Mouse (Mus musculus) bone marrow, adult 2 months (tissue): ENCODE data around the gene Sult1a1. TPM values are rescaled to one million over a fixed set of nuclear protein-coding genes. Genes with fewer than 3 reads are reported as not detected.
A peak's percentile ranks its signal among the peaks of the same experiment; 100 is the strongest.
"Not testable (repeated sequence)": the region's sequence is repeated elsewhere in the genome, so short reads cannot be mapped to it uniquely, and the experiment has no call there.

ENCODE experiments used
- H3K27ac ChIP-seq: fragments of 200-500 bp; 2 replicates; pipeline ENCODE4 v1.5.1; 2012; ENCODE audit warnings: low read depth, mild to moderate bottlenecking, control low read depth, inconsistent platforms, low read length; ENCODE audit not compliant: control insufficient read depth, poor library complexity, insufficient read depth
- H3K4me1 ChIP-seq: fragments of 200-500 bp; 2 replicates; pipeline ENCODE4 v1.6.1; 2011; ENCODE audit warnings: low read length; ENCODE audit not compliant: control insufficient read depth, insufficient read depth
- H3K4me3 ChIP-seq: fragments of 200-500 bp; replicated peaks from 2 replicates; pipeline ENCODE3; 2011; ENCODE audit warnings: mild to moderate bottlenecking, low read depth, low read length, control low read depth; ENCODE audit not compliant: control insufficient read depth
- CTCF ChIP-seq: fragments of 200-500 bp; IDR thresholded peaks from 2 replicates; pipeline ENCODE4 v1.5.1; 2011; ENCODE audit warnings: low read length, control low read depth; ENCODE audit not compliant: control insufficient read depth, insufficient read depth
- POLR2A ChIP-seq: fragments of 200-500 bp; IDR thresholded peaks from 2 replicates; pipeline ENCODE4 v1.6.1; 2011; ENCODE audit warnings: low read depth, mild to moderate bottlenecking, control low read depth, low read length, borderline replicate concordance; ENCODE audit not compliant: control insufficient read depth
- WGBS: fragments of 180-500 bp; shearing (Covaris S2); methylation state at CpG from one replicate; pipeline ENCODE4 v1.1.7; 2018; 5-methylcytosine and 5-hydroxymethylcytosine counted together
- polyA plus RNA-seq: library from polyadenylated mRNA; stranded (reverse); fragments of >200 nt; gene quantifications from 2 replicates; pipeline ENCODE4 v1.2.4, GENCODE M21; 2011; ENCODE audit warnings: low replicate concordance; ENCODE audit not compliant: missing spikeins, insufficient read depth, insufficient read length

Sult1a1 gene
- polyA plus RNA-seq, 1 experiment = 34.1 TPM

DNA sequence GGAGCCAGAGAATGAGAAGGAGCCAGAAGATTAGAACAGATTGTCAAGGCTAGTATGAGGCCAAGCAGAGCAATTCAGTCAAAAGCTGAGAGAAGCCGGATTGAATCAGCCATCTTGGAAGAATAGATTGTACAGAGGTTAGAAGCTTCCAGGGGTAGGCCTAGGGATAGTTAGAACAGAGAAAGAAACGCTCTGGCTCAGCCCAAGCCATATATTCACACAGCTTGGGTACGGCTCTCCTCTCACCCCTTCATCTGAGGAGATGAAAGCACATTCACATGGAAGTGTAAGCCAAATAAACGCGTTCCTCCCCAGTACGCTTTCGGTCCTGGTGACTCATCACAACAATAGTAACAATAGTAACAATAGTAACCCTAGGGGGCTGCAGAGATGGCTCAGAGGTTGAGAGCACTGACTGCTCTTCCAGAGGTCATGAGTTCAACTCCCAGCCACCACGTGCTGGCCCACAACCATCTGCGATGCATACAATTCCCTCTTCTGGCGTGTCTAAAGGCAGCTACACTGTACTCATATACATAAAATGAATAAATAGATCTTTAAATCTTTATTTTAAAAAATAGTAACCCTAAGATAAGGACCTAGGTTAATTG lies 18.3 kb upstream of the Sult1a1 start:
- Histone ChIP-seq H3K4me3 (no peak overlapping the region), H3K27ac (no peak overlapping the region), H3K4me1 (no peaks in the 10 kb centered on the region; the same call in 1 of the 2 replicates)
- no peak for TF ChIP-seq POLR2A
- WGBS = 74% methylated on average over 10 of the region's 10 CpGs

DNA sequence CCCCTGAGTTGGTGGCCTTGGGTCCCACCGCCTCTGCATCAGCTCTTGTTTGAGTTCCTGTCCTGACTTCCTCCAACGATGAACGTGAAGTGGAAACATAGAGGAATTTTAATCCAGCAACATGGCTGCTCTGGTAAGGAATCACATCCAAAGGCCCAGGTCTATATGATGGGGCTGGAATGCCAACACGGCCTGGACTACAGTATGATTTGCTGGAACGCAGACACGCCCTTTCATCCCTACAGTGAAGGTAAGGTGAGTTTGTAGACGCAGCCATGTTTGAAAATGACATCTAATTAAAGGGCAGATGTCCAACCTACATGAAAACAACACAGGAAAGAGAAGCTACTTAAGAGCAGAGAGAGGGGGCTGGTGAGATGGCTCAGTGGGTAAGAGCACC lies 17.5 kb upstream of the Sult1a1 start:
- no peak for TF ChIP-seq CTCF
- TF ChIP-seq POLR2A = no peak
- Histone ChIP-seq H3K4me3 (no peak overlapping the region), H3K4me1 (no peaks in the 10 kb centered on the region; the same call in 1 of the 2 replicates), H3K27ac (no peak overlapping the region)
- WGBS = 71% methylated on average over 7 of the region's 7 CpGs

DNA sequence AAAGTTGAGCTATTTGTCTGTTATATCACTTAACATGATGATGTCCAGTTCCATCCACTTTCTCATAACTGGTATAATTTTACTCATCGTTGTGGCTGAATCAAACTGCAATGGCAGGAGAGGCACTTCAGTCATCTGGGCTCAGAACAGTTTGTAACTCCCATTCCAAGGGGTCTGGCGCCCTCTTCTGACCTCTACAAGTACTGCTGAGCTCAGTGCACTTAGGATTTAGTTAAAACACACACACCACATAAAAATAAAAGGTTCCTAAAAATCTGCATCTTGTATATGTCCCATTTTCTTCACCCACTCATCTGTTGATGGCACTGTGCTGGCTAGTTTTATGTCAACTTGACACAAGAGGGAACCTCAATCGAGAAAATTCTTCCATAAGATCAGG lies 17.0 kb upstream of the Sult1a1 start:
- Histone ChIP-seq H3K4me3 (no peak overlapping the region), H3K27ac (no peak overlapping the region), H3K4me1 (peaks cover under 1% of the 10 kb centered on the region; the same call in 1 of the 2 replicates)
- WGBS = 4% methylated on average over 3 of the region's 3 CpGs
- TF ChIP-seq CTCF = peak; percentile 91
- TF ChIP-seq POLR2A = no peak

DNA sequence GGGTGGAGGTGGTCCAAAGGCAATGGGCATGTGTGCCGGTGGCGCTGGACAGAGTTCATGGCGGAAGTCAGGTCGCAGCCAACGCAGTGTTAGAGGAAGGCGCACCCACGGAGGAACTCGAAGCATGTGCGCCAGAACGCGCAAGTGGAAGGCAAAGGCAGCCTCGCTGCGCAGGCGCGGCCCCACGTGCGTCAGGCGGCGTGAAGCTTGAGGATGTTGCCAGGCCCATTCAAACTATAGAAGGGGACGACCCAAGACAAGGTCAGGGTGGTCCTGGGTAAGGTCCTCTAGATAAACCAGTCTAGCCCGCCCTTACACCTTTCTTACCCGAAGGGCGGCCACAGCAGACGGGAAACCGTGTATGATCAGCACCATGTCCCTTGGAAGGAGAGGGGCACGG lies 16.2 kb upstream of the Sult1a1 start:
- H3K4me1 ChIP-seq = peaks cover 1% of the 10 kb centered on the region; the same call in 1 of the 2 replicates
- TF ChIP-seq POLR2A (0 out of 2 replicates have a peak, but pooled peaks have one; percentile 26), CTCF (no peak)

DNA sequence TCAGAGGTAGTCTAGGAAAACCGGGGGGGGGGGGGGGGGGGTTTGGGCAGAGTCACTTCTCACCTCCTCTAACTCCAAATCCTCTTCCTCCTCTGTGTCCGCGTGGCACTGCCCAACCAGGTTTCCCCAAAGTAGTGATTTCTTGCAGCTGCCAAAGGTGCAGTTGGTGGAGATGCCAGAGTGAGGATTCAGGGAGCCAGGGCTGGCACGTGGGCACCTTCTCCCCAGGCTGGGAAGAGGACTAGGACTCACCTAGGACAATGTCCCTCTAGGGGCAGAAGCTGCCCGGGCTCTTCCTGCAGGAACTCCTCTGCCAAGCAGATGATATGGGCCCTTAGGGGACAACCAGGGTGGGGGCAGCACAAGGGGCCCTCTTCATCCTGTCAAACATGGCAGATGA lies 15.4 kb upstream of the Sult1a1 start:
- no peak overlapping the region for H3K4me3 ChIP-seq
- TF ChIP-seq CTCF = no peak
- no peak for TF ChIP-seq POLR2A
- H3K27ac ChIP-seq = no peak overlapping the region
- peaks cover 1% of the 10 kb centered on the region; the same call in 1 of the 2 replicates for H3K4me1 ChIP-seq
- 76% methylated on average over 5 of the region's 5 CpGs for WGBS

More for the DNA sequence above, 16.2 kb upstream of the Sult1a1 start:
- H3K27ac ChIP-seq = no peak overlapping the region
- 93% methylated on average over 26 of the region's 26 CpGs for WGBS
- no peak overlapping the region for H3K4me3 ChIP-seq

DNA sequence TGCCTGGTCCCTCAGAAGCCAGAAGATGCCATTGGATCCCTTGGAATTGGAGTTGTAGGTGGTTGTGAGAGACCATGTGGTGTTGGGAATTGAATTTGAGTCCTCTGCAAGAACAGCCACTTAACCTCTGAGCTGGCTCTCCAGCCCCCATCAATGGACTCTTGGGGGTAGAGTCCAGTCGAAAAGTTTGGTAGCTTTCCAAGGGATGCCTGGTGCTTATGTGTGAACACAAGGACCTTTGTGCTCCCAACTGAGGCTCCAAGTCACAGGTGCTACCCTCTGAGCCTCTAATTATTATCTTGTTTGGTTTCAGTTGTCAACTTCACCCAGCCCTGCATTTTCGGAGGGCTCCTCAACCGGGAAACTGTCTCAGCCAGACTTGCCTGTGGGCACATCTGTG lies 14.5 kb upstream of the Sult1a1 start:
- 84% methylated on average over 3 of the region's 3 CpGs for WGBS
- TF ChIP-seq POLR2A = no peak
- TF ChIP-seq CTCF = no peak
- no peak overlapping the region for H3K27ac ChIP-seq

DNA sequence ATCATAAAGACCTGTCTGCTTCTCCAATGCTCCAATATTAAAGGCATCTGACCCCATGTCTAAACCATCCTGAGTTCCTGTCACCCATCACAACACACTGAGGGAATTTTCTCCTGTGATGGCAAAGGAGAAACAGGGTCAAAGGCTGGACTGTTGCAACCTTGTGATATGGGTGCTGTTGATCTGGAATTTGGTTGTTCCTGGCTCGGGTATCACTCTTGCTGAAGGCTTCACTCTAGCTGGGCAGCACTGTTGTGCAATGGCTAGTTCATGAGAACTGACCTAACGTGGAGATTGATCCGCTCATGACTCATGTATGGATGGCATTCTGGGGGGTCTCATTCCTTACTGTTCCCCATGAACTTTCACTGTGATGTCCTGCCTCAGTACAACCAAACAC lies 12.8 kb upstream of the Sult1a1 start:
- Histone ChIP-seq H3K4me3 (no peak overlapping the region), H3K4me1 (peaks cover 1% of the 10 kb centered on the region; the same call in 1 of the 2 replicates), H3K27ac (no peak overlapping the region)
- TF ChIP-seq CTCF (no peak), POLR2A (no peak)
- WGBS = 64% methylated on average over 3 of the region's 3 CpGs

More for the DNA sequence above, 14.5 kb upstream of the Sult1a1 start:
- Histone ChIP-seq H3K4me1 (peaks cover 1% of the 10 kb centered on the region; the same call in 1 of the 2 replicates), H3K4me3 (no peak overlapping the region)

DNA sequence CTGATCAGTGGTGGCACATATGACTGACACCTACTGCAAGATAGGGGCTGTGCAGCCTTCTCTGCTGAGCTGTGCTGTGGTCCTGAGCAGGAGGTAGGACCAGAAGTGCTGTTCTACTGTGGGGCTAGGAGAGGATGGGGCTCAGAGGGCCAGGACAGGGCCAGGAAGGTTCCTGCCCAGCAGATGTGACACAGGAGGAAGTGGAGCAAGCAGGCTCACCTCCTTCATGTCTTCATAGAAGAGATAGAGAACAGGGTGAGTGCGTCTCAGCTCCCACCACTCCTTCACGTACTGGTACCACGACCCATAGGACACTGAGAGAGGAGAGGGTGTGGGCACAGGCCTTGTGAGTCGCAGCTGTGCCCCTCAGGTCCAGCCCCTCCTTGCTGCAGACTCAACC lies 11.9 kb upstream of the Sult1a1 start:
- not testable (repeated sequence) for H3K4me3 ChIP-seq, H3K4me1 ChIP-seq, H3K27ac ChIP-seq
- 48% methylated on average over 4 of the region's 4 CpGs for WGBS

DNA sequence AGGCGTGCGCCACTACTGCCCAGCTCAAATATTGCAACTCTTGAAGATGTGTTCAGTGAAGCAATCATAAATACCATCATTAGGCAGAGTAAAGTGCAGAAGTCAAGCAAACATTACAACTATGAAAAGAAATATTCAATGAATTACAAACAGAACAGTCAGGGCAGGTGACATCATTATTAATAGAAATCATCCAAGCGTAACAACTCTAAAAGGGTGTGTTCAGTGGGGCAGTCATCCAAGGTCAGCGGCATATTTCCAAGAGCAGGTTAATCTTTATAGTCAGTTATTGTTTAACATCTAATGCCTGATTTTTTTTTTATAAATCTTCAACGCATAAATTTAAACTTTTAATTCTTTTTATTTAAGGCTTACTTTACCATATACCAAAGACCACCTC lies 5.0 kb upstream of the Sult1a1 start:
- no peaks in the 10 kb centered on the region for H3K4me1 ChIP-seq
- WGBS = 93% methylated on average over 5 of the region's 5 CpGs
- H3K4me3 ChIP-seq = no peak overlapping the region
- no peak overlapping the region for H3K27ac ChIP-seq
- TF ChIP-seq CTCF (no peak), POLR2A (no peak)
